Mouse (Mus musculus) ES-E14 (cell line): ENCODE measurements at regions not wholly inside any gene's neighbourhood (a gene's known extent, or its start where the extent isn't known, plus 50 kb on each side); places are given as distances from the start of the nearest gene placed in this dataset.

Source experiments
- DNase-seq: peaks from one replicate; pipeline ENCODE4 v3.0.0-alpha.2; 2013; ENCODE audit warnings: low read depth, low spot score
- H3K27ac ChIP-seq: 2 replicates; pipeline ENCODE4 v1.5.1; 2012; ENCODE audit warnings: low read depth, mild to moderate bottlenecking, low read length, moderate library complexity, mixed read lengths; ENCODE audit not compliant: poor library complexity, insufficient read depth, severe bottlenecking
- H3K36me3 ChIP-seq: 2 replicates; pipeline ENCODE4 v1.6.1; 2012; ENCODE audit warnings: mild to moderate bottlenecking, low read length, moderate library complexity, mixed read lengths; ENCODE audit not compliant: control insufficient read depth, poor library complexity, insufficient read depth, severe bottlenecking
- H3K4me1 ChIP-seq, 2 experiments: fragments of 150-350 bp in 1 of 2; sonication (generic) in 1 of 2; 2 replicates each; pipeline ENCODE4 v1.6.1; 2012; ENCODE audit warnings: low read length in 2 of 2, mild to moderate bottlenecking in 1 of 2, mixed read lengths in 1 of 2; ENCODE audit not compliant: control insufficient read depth in 2 of 2, insufficient read depth in 2 of 2, poor library complexity in 1 of 2
- H3K4me3 ChIP-seq, 2 experiments: fragments of 150-350 bp in 1 of 2; sonication (generic) in 1 of 2; 2 replicates each; pipeline ENCODE4 v1.5.1; 2012; ENCODE audit warnings: low read length in 2 of 2, low read depth in 1 of 2, mild to moderate bottlenecking in 1 of 2, mixed read lengths in 1 of 2; ENCODE audit not compliant: insufficient read depth in 1 of 2, poor library complexity in 1 of 2, severe bottlenecking in 1 of 2
- H3K9ac ChIP-seq: 2 replicates; pipeline ENCODE4 v1.6.1; 2012; ENCODE audit warnings: low read depth, mild to moderate bottlenecking, low read length, mixed read lengths; ENCODE audit not compliant: poor library complexity, insufficient read depth, severe bottlenecking
- H3K9me3 ChIP-seq: fragments of 150-350 bp; sonication (generic); 2 replicates; pipeline ENCODE4 v1.6.1; 2012; ENCODE audit warnings: low read depth, mild to moderate bottlenecking, low read length; ENCODE audit not compliant: control insufficient read depth, insufficient read depth
- CHD2 ChIP-seq: IDR thresholded peaks from 2 replicates; pipeline ENCODE4 v1.6.1; 2014; ENCODE audit warnings: mild to moderate bottlenecking, low read depth, low read length, inconsistent platforms
- HCFC1 ChIP-seq: IDR thresholded peaks from 2 replicates; pipeline ENCODE4 v1.6.1; 2012; ENCODE audit warnings: low read length, inconsistent platforms, borderline replicate concordance; ENCODE audit not compliant: insufficient read depth
- MAFK ChIP-seq: IDR thresholded peaks from 2 replicates; pipeline ENCODE4 v1.6.1; 2014; ENCODE audit warnings: mild to moderate bottlenecking, low read depth, low read length, inconsistent platforms; ENCODE audit not compliant: insufficient read depth
- ZC3H11A ChIP-seq: IDR thresholded peaks from 2 replicates; pipeline ENCODE4 v1.6.1; 2012; ENCODE audit warnings: low read depth, mild to moderate bottlenecking, inconsistent platforms, low read length, borderline replicate concordance
- ZNF384 ChIP-seq: IDR thresholded peaks from 2 replicates; pipeline ENCODE4 v1.6.1; 2012; ENCODE audit warnings: low read depth, low read length, inconsistent platforms
- in situ Hi-C, 2 experiments: fragments of 600-800 bp; cut with MboI; formaldehyde crosslinking; loops; one replicate each; pipeline ENCODE4 v1.15.1; 2025; ENCODE audit warnings: low sequenced_read_pairs in 2 of 2, inconsistent platforms in 1 of 2; ENCODE audit not compliant: unreplicated experiment in 2 of 2

GRCm38 (mm10) chr13:16435436-16435835 lies 423.8 kb downstream of the Inhba start:
- H3K9ac ChIP-seq, result no peak overlapping the region
- DNase-seq, result no peak
- in situ Hi-C loops, result no loop called here
- no peaks in the 10 kb centered on the region for H3K36me3 ChIP-seq
- no peak overlapping the region for H3K4me3 ChIP-seq
- no peak for TF ChIP-seq CHD2
- no peak for TF ChIP-seq ZC3H11A
- no peak for TF ChIP-seq ZNF384
- no peak for TF ChIP-seq MAFK
- TF ChIP-seq HCFC1, result no peak
- H3K27ac ChIP-seq, result no peak overlapping the region
- no peaks in the 10 kb centered on the region for H3K4me1 ChIP-seq
- no peaks in the 10 kb centered on the region for H3K9me3 ChIP-seq

- H3K9ac ChIP-seq, result no peak overlapping the region
- DNase-seq, result no peak
- no peaks in the 10 kb centered on the region for H3K9me3 ChIP-seq
- in situ Hi-C loops, result no loop called here
- no peak overlapping the region for H3K4me3 ChIP-seq
- H3K36me3 ChIP-seq, result no peaks in the 10 kb centered on the region
- TF ChIP-seq ZNF384 (no peak), CHD2 (no peak), MAFK (no peak), ZC3H11A (no peak), HCFC1 (no peak)
- no peaks in the 10 kb centered on the region for H3K4me1 ChIP-seq
- H3K27ac ChIP-seq, result no peak overlapping the region
These were observed 441.6 kb downstream of the Inhba start for GRCm38 (mm10) chr13:16453234-16453633.

- no peak overlapping the region for H3K27ac ChIP-seq
- H3K4me3 ChIP-seq, result no peak overlapping the region
- no peaks in the 10 kb centered on the region for H3K36me3 ChIP-seq
- H3K9ac ChIP-seq, result no peak overlapping the region
- no peaks in the 10 kb centered on the region for H3K4me1 ChIP-seq
- in situ Hi-C loops, result no loop called here
- H3K9me3 ChIP-seq, result no peaks in the 10 kb centered on the region
- TF ChIP-seq MAFK, result no peak
- no peak for TF ChIP-seq ZNF384
- TF ChIP-seq HCFC1, result no peak
- TF ChIP-seq CHD2, result no peak
- TF ChIP-seq ZC3H11A, result no peak
- DNase-seq, result no peak
These were observed 448.1 kb downstream of the Inhba start for GRCm38 (mm10) chr13:16459743-16460142.

- TF ChIP-seq HCFC1 (no peak), ZC3H11A (no peak), MAFK (no peak), ZNF384 (no peak), CHD2 (no peak)
- H3K9ac ChIP-seq, result no peak overlapping the region
- H3K4me1 ChIP-seq, result no peaks in the 10 kb centered on the region
- no peak overlapping the region for H3K27ac ChIP-seq
- DNase-seq, result no peak
- no peak overlapping the region for H3K4me3 ChIP-seq
- H3K36me3 ChIP-seq, result no peaks in the 10 kb centered on the region
- in situ Hi-C loops, result no loop called here
- no peaks in the 10 kb centered on the region for H3K9me3 ChIP-seq
These were observed 450.0 kb downstream of the Inhba start for GRCm38 (mm10) chr13:16461681-16462080.

- no peak overlapping the region for H3K9ac ChIP-seq
- no peak for DNase-seq
- no peak overlapping the region for H3K4me3 ChIP-seq
- H3K4me1 ChIP-seq, result no peaks in the 10 kb centered on the region
- H3K36me3 ChIP-seq, result no peaks in the 10 kb centered on the region
- H3K27ac ChIP-seq, result no peak overlapping the region
- no peak for TF ChIP-seq MAFK
- no peak for TF ChIP-seq HCFC1
- TF ChIP-seq ZC3H11A, result no peak
- no peak for TF ChIP-seq CHD2
- TF ChIP-seq ZNF384, result no peak
- in situ Hi-C loops, result no loop called here
- H3K9me3 ChIP-seq, result no peaks in the 10 kb centered on the region
These were observed 453.2 kb downstream of the Inhba start for GRCm38 (mm10) chr13:16464823-16465222.
